Mouse (Mus musculus) forebrain, embryonic 14.5 days (tissue): ENCODE results near the gene Tmem211. TPM values are rescaled to one million over a fixed set of nuclear protein-coding genes. Genes with fewer than 3 reads are reported as not detected.

Source experiments
- ATAC-seq: fragments of 200-750 bp; cut with Nextera tagmentation; 2 replicates; pipeline ENCODE4 v1.8.0; 2017; ENCODE audit warnings: mild to moderate bottlenecking, moderate library complexity
- DNase-seq: peaks from one replicate; pipeline ENCODE4 v3.0.0-alpha.2; 2015; ENCODE audit warnings: low spot score
- H3K27ac ChIP-seq: fragments of 300-500 bp; sonication (generic); 2 replicates; pipeline ENCODE4 v1.5.1; 2014; ENCODE audit warnings: low read depth, mild to moderate bottlenecking, control low read depth, low read length, moderate library complexity
- H3K27me3 ChIP-seq: fragments of 300-500 bp; sonication (generic); replicated peaks from 2 replicates; pipeline ENCODE4 v1.6.1; 2014; ENCODE audit warnings: low read length, control low read depth, mixed read lengths; ENCODE audit not compliant: control insufficient read depth, insufficient read depth
- H3K36me3 ChIP-seq: fragments of 300-500 bp; sonication (generic); 2 replicates; pipeline ENCODE4 v1.6.1; 2014; ENCODE audit warnings: low read length, control low read depth; ENCODE audit not compliant: control insufficient read depth, insufficient read depth
- H3K4me1 ChIP-seq: fragments of 300-500 bp; sonication (generic); 2 replicates; pipeline ENCODE4 v1.6.1; 2014; ENCODE audit warnings: antibody characterized with exemption, low read length, control low read depth; ENCODE audit not compliant: control insufficient read depth, insufficient read depth
- H3K4me2 ChIP-seq: fragments of 300-500 bp; sonication (generic); 2 replicates; pipeline ENCODE4 v1.6.1; 2014; ENCODE audit warnings: mild to moderate bottlenecking, control low read depth, low read length
- H3K4me3 ChIP-seq: fragments of 300-500 bp; sonication (generic); 2 replicates; pipeline ENCODE4 v1.5.1; 2014; ENCODE audit warnings: low read depth, low read length, control low read depth
- H3K9ac ChIP-seq: fragments of 300-500 bp; sonication (generic); 2 replicates; pipeline ENCODE4 v1.6.1; 2014; ENCODE audit warnings: mild to moderate bottlenecking, low read length, control low read depth, moderate library complexity
- H3K9me3 ChIP-seq: fragments of 300-500 bp; sonication (generic); replicated peaks from 2 replicates; pipeline ENCODE4 v1.6.1; 2016; ENCODE audit warnings: low read length, control low read depth, mixed read lengths; ENCODE audit not compliant: control insufficient read depth
- WGBS: fragments of 180-500 bp; shearing (Covaris S2); extraction: QIAGEN DNeasy Blood & Tissue Kit; methylation state at CpG from one replicate; pipeline ENCODE4 v1.1.7; 2014; 5-methylcytosine and 5-hydroxymethylcytosine counted together
- polyA plus RNA-seq: library from polyadenylated mRNA; unstranded; fragments of >200 nt; fragmentation: Nextera tagmentation; extraction: Ambion mirVana; gene quantifications from 2 replicates; pipeline ENCODE4 v1.2.1, GENCODE M21; 2014

Gene Tmem211
- polyA plus RNA-seq, result not detected in 2 replicates

GRCm38 (mm10) chr5:113226632-113227102 lies at the start of gene Tmem211:
Tmem211 (plus strand) TSS chr5:113226909.
- ATAC-seq (peak; percentile 77), DNase-seq (peak; percentile 93)
- Histone ChIP-seq H3K27me3 (no peaks in the 10 kb centered on the region), H3K9ac (peak within 1 kb of the TSS; percentile 45), H3K27ac (no peak within 1 kb of the TSS; the same call in 1 of the 2 replicates), H3K9me3 (no peaks in the 10 kb centered on the region), H3K4me2 (peak within 1 kb of the TSS; percentile 46), H3K36me3 (no peaks in the 10 kb centered on the region), H3K4me1 (peaks cover 9% of the 10 kb centered on the region), H3K4me3 (peak within 1 kb of the TSS; percentile 11; the same call in 1 of the 2 replicates)
- WGBS, result 0% methylated on average over 13 of the region's 13 CpGs

GRCm38 (mm10) chr5:113179451-113179842 lies 47.3 kb upstream of the Tmem211 start:
- Histone ChIP-seq H3K4me3 (peak overlapping the region; percentile 15; the same call in 1 of the 2 replicates), H3K27me3 (no peaks in the 10 kb centered on the region), H3K27ac (no peak overlapping the region), H3K9ac (peak overlapping the region; percentile 38; the same call in 1 of the 2 replicates), H3K4me1 (no peaks in the 10 kb centered on the region), H3K36me3 (no peaks in the 10 kb centered on the region), H3K9me3 (no peaks in the 10 kb centered on the region), H3K4me2 (peak overlapping the region; percentile 46)
- ATAC-seq (no peak), DNase-seq (no peak)
- 5% methylated on average over 8 of the region's 9 CpGs for WGBS

GRCm38 (mm10) chr5:113179843-113180682 lies 46.6 kb upstream of the Tmem211 start:
- Histone ChIP-seq H3K4me3 (peak overlapping the region; percentile 15), H3K27ac (no peak overlapping the region; the same call in 1 of the 2 replicates), H3K36me3 (no peaks in the 10 kb centered on the region), H3K4me2 (peak overlapping the region; percentile 46), H3K9me3 (no peaks in the 10 kb centered on the region), H3K9ac (peak overlapping the region; percentile 38; the same call in 1 of the 2 replicates), H3K27me3 (no peaks in the 10 kb centered on the region), H3K4me1 (no peaks in the 10 kb centered on the region)
- ATAC-seq (peak; percentile 79), DNase-seq (peak; percentile 89)
- 4% methylated on average over 28 of the region's 30 CpGs for WGBS

- ATAC-seq (no peak), DNase-seq (no peak)
- Histone ChIP-seq H3K27me3 (no peaks in the 10 kb centered on the region), H3K9ac (0 out of 2 replicates have a peak overlapping the region, but pooled peaks have one; percentile 29), H3K9me3 (no peaks in the 10 kb centered on the region), H3K4me1 (no peaks in the 10 kb centered on the region), H3K4me3 (no peak overlapping the region), H3K27ac (no peak overlapping the region), H3K36me3 (no peaks in the 10 kb centered on the region), H3K4me2 (peak overlapping the region; percentile 46)
- WGBS, result 84% methylated on average over 15 of the region's 15 CpGs
Measured at GRCm38 (mm10) chr5:113180755-113181154, 46.0 kb upstream of the Tmem211 start.

- 48% methylated on average over 6 of the region's 6 CpGs for WGBS
Measured at GRCm38 (mm10) chr5:113181441-113181840, 45.3 kb upstream of the Tmem211 start.

GRCm38 (mm10) chr5:113190558-113190957 lies 36.2 kb upstream of the Tmem211 start:
- no peak overlapping the region for H3K4me3 ChIP-seq
- H3K27ac ChIP-seq, result no peak overlapping the region
- no peaks in the 10 kb centered on the region for H3K27me3 ChIP-seq
- ATAC-seq, result no peak
- H3K36me3 ChIP-seq, result 0 out of 2 replicates have a peak, but pooled peaks cover 3% of the 10 kb centered on the region
- no peaks in the 10 kb centered on the region for H3K4me1 ChIP-seq
- no peak overlapping the region for H3K4me2 ChIP-seq
- H3K9ac ChIP-seq, result no peak overlapping the region
- no peaks in the 10 kb centered on the region for H3K9me3 ChIP-seq
- no peak for DNase-seq
- 92% methylated on average over 14 of the region's 14 CpGs for WGBS

More at GRCm38 (mm10) chr5:113181441-113181840, 45.3 kb upstream of the Tmem211 start:
- no peak overlapping the region for H3K9ac ChIP-seq
- H3K27ac ChIP-seq, result no peak overlapping the region
- no peak overlapping the region for H3K4me3 ChIP-seq
- H3K4me2 ChIP-seq, result no peak overlapping the region
- ATAC-seq, result no peak
- no peak for DNase-seq
- no peaks in the 10 kb centered on the region for H3K36me3 ChIP-seq
- H3K9me3 ChIP-seq, result no peaks in the 10 kb centered on the region
- no peaks in the 10 kb centered on the region for H3K4me1 ChIP-seq
- H3K27me3 ChIP-seq, result no peaks in the 10 kb centered on the region

- DNase-seq, result peak; percentile 53
- 74% methylated on average over 14 of the region's 14 CpGs for WGBS
Measured at GRCm38 (mm10) chr5:113191901-113192300, 34.8 kb upstream of the Tmem211 start.

GRCm38 (mm10) chr5:113193762-113194161 lies 32.9 kb upstream of the Tmem211 start:
- Histone ChIP-seq H3K27ac (no peak overlapping the region), H3K4me1 (no peaks in the 10 kb centered on the region), H3K9ac (no peak overlapping the region), H3K36me3 (no peaks in the 10 kb centered on the region), H3K4me3 (no peak overlapping the region), H3K9me3 (no peaks in the 10 kb centered on the region), H3K4me2 (no peak overlapping the region), H3K27me3 (no peaks in the 10 kb centered on the region)
- 90% methylated on average over 18 of the region's 18 CpGs for WGBS
- no peak; the same call in 1 of the 2 replicates for ATAC-seq
- DNase-seq, result no peak

More at GRCm38 (mm10) chr5:113191901-113192300, 34.8 kb upstream of the Tmem211 start:
- Histone ChIP-seq H3K36me3 (0 out of 2 replicates have a peak, but pooled peaks cover 2% of the 10 kb centered on the region), H3K27ac (no peak overlapping the region), H3K9me3 (no peaks in the 10 kb centered on the region), H3K4me1 (no peaks in the 10 kb centered on the region), H3K27me3 (no peaks in the 10 kb centered on the region), H3K4me2 (no peak overlapping the region), H3K9ac (no peak overlapping the region), H3K4me3 (no peak overlapping the region)
- ATAC-seq, result no peak
